Mouse (Mus musculus) T-helper 1 cell (primary cell): Measurements from ENCODE around the gene Plau.

Source experiments
- in situ Hi-C: fragments of 300-600 bp; cut with MboI, MseI; formaldehyde crosslinking; loops from one replicate; pipeline ENCODE4 v1.15.1; 2025; ENCODE audit warnings: high pct_unique_total_duplicates

The Plau gene

DNA sequence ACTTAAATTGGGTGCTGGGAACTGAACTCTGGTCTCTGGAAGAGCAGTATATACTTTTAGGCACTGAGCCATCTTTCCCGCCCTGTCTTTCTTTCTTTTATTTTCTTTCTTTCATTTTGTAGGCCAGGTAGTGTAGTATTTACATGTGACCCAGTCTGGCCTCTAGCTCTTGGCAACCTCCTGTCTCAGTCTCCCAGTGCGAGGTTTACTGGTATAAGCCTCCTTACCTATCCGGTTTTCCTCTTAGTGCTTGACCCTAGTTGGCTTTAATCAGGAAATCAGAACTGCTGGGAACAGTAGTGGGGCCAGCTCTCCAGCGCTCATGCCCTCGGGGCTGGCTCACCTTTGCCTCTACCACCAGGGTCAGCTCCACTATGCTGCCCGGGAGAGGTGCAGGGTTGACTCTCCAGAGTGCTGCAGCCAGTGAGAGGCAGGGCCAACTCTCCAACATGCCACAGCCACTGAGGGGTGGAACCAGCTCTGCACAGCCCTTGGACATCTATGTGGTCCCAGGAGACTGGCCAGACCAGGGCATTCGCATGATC lies 51.2 kb downstream of the Plau start:
- in situ Hi-C loops, result no loop called here

GRCm38 (mm10) chr14:20891941-20892402 lies 55.5 kb downstream of the Plau start:
- in situ Hi-C loops, result no loop called here
